Mouse (Mus musculus) hematopoietic multipotent progenitor cell, adult 10-12 weeks (in vitro differentiated cells): ENCODE data around the gene Olfr1132. TPM values are rescaled to one million over a fixed set of nuclear protein-coding genes. Genes with fewer than 3 reads are reported as not detected.

Source experiments
- polyA plus RNA-seq: library from polyadenylated mRNA; stranded (reverse); fragments of >175 nt; gene quantifications from 2 replicates; pipeline ENCODE4 v1.2.3, GENCODE M21; 2012; ENCODE audit warnings: low replicate concordance

The Olfr1132 gene
- polyA plus RNA-seq, result not detected in 2 replicates

GRCm38 (mm10) chr2:87637435-87637834, at the start of gene Olfr1132:
Gene Olfr1132, minus strand, starts transcription at chr2:87637535.

GRCm38 (mm10) chr2:87673564-87673963, 36.2 kb upstream of the Olfr1132 start, which contains the start of gene Olfr1135:
Gene Olfr1135, minus strand, starts transcription at chr2:87673664.

DNA sequence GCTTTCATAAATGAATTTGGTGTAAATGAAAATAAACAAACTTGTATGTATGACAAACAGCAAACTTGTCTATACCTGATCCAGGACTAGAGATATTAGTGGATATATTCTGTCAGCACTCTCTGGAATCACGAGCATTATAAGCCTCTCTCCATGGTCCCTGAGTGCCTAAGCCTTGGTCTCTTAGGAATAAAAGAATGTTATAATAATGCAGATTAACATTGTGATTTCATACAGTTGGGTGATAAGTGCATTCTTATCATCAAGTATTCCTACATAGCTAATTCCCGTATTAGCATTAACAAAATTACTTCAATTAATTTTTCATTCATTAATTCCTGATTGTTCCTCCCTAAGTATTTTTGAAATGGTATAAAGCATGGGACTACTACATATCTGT, 21.0 kb upstream of the Olfr1132 start, which contains the start of gene Olfr1134:
TSS of gene Olfr1134 (minus strand) at position 101 of the 400 bp plus-strand sequence.

DNA sequence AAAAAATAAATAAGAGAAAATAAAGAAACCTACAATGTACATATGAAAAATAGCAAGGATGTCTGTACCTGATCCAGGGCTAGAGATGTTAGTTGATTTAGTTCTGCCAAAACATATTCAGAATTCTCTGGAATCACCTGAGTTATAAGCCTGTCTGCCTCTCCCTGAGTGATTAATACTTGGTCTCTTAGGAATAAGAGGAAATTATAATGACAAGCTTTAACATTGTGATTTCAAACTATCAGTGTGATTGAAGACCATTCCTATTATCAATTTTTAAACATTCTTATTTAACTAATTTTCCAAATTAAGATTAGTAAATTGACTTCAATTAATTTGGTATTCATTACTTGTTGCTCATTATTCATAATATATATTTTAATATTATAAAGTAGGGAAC, 9.9 kb upstream of the Olfr1132 start, which contains the start of gene Olfr1133:
TSS of gene Olfr1133 (minus strand) at position 101 of the 400 bp plus-strand sequence.

GRCm38 (mm10) chr2:87626804-87627203, 10.5 kb downstream of the Olfr1132 start, which contains the start of gene Olfr1131:
Gene Olfr1131, plus strand, starts transcription at chr2:87627104.

DNA sequence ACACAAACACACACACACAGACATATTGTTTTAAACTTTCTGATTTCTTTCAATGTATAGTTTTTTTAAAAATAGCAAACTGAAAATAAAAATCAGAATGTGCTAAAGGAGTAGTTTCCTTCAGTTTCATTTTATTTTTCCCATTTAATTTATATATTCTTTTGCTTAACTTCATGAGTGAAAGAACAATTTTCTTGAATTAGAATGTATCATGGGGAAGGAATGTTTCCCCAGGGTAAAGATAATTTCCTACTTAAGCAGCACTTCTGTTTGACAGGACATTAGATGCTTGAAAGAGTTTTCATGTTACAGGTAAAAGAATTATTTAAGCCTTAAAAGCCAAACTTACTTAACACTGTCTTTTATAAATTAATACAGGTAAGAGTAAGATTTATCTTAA, 31.4 kb downstream of the Olfr1132 start, which contains the start of gene Olfr1130:
TSS of gene Olfr1130 (plus strand) at position 301 of the 400 bp plus-strand sequence.

Other genes with a start within 250 kb of the Olfr1132 start
- gene Olfr1123, start 220.9 kb downstream of the Olfr1132 start, polyA plus RNA-seq, result not detected in 2 replicates
- not detected in 2 replicates for gene Olfr1124, start 207.3 kb downstream of the Olfr1132 start, polyA plus RNA-seq
- gene Olfr1126, start 183.6 kb downstream of the Olfr1132 start, polyA plus RNA-seq, result not detected in 2 replicates
- gene Pramel7, start 140.4 kb downstream of the Olfr1132 start, polyA plus RNA-seq, result not detected in 2 replicates
- not detected in 2 replicates for gene Pramel6, start 131.0 kb downstream of the Olfr1132 start, polyA plus RNA-seq
- gene Olfr153, start 105.7 kb downstream of the Olfr1132 start, polyA plus RNA-seq, result not detected in 2 replicates
- gene Olfr1128, start 92.0 kb downstream of the Olfr1132 start, polyA plus RNA-seq, result not detected in 2 replicates
- gene Olfr1129, start 63.6 kb downstream of the Olfr1132 start, polyA plus RNA-seq, result not detected in 2 replicates
- not detected in 2 replicates for gene Olfr1130, start 31.3 kb downstream of the Olfr1132 start, polyA plus RNA-seq
- gene Olfr1131, start 10.4 kb downstream of the Olfr1132 start, polyA plus RNA-seq, result not detected in 2 replicates
- gene Olfr1133, start 9.8 kb upstream of the Olfr1132 start, polyA plus RNA-seq, result not detected in 2 replicates
- gene Olfr1134, start 20.9 kb upstream of the Olfr1132 start, polyA plus RNA-seq, result not detected in 2 replicates
- gene Olfr1135, start 36.1 kb upstream of the Olfr1132 start, polyA plus RNA-seq, result not detected in 2 replicates
- gene Olfr1136, start 56.4 kb upstream of the Olfr1132 start, polyA plus RNA-seq, result not detected in 2 replicates
- not detected in 2 replicates for gene Olfr1137, start 75.6 kb upstream of the Olfr1132 start, polyA plus RNA-seq
- not detected in 2 replicates for gene Olfr1138, start 102.4 kb upstream of the Olfr1132 start, polyA plus RNA-seq
- not detected in 2 replicates for gene Olfr1140, start 106.2 kb upstream of the Olfr1132 start, polyA plus RNA-seq
- not detected in 2 replicates for gene Olfr1141, start 116.5 kb upstream of the Olfr1132 start, polyA plus RNA-seq
- not detected in 2 replicates for gene Olfr152, start 141.9 kb upstream of the Olfr1132 start, polyA plus RNA-seq
- not detected in 2 replicates for gene Olfr1143, start 163.1 kb upstream of the Olfr1132 start, polyA plus RNA-seq
- not detected in 2 replicates for gene Olfr1145, start 172.3 kb upstream of the Olfr1132 start, polyA plus RNA-seq
- not detected in 2 replicates for gene Olfr1148, start 193.0 kb upstream of the Olfr1132 start, polyA plus RNA-seq
- gene Olfr1150-ps1, start 206.5 kb upstream of the Olfr1132 start, polyA plus RNA-seq, result not detected in 2 replicates
- gene Olfr1151, start 218.3 kb upstream of the Olfr1132 start, polyA plus RNA-seq, result not detected in 2 replicates
- not detected in 2 replicates for gene Olfr1152, start 229.0 kb upstream of the Olfr1132 start, polyA plus RNA-seq